In genomic region chr6:30723331-30723730, GRCm38 (mm10) we compare ENCODE assay signal across 8 mouse cellular contexts. TPM values are rescaled to one million over a fixed set of nuclear protein-coding genes. Genes with fewer than 3 reads are reported as not detected.
A peak's percentile ranks its signal among the peaks of the same experiment; 100 is the strongest.
DNase-seq lines count a peak whose midpoint lies in the region; ATAC-seq and TF ChIP-seq lines count a peak whose summit lies in the region.

Gene Mest, plus strand, starts transcription at chr6:30723547.

- no peaks in the 10 kb centered on the region for H3K9me3 ChIP-seq in embryonic facial prominence, embryonic 12.5 days
- no peaks in the 10 kb centered on the region for H3K9me3 ChIP-seq in hindbrain, embryonic 13.5 days
- no peaks in the 10 kb centered on the region for H3K9me3 ChIP-seq in liver, embryonic 14.5 days (ENCODE audit: control insufficient read depth, low read length)

- TF ChIP-seq CTCF in liver, embryonic 14.5 days (IDR thresholded peaks at IDR 0.05; ENCODE audit: low read depth): no peak

- 0 out of 2 replicates have a peak within 1 kb of the TSS, but pooled peaks have one; percentile 25 for H3K27ac ChIP-seq in embryonic facial prominence, embryonic 12.5 days
- H3K27ac ChIP-seq in hindbrain, embryonic 13.5 days: peak within 1 kb of the TSS; percentile 83
- no peak within 1 kb of the TSS for H3K27ac ChIP-seq in liver, embryonic 14.5 days

- H3K36me3 ChIP-seq in embryonic facial prominence, embryonic 12.5 days: no peaks in the 10 kb centered on the region
- no peaks in the 10 kb centered on the region for H3K36me3 ChIP-seq in hindbrain, embryonic 13.5 days
- H3K36me3 ChIP-seq in liver, embryonic 14.5 days (replicated peaks; ENCODE audit: control insufficient read depth, insufficient read depth, low read depth): no peaks in the 10 kb centered on the region

- TF ChIP-seq EP300 in liver, embryonic 14.5 days (IDR thresholded peaks at IDR 0.05; ENCODE audit: low read depth): no peak

- peaks cover 25% of the 10 kb centered on the region for H3K4me1 ChIP-seq in embryonic facial prominence, embryonic 12.5 days
- H3K4me1 ChIP-seq in hindbrain, embryonic 13.5 days (replicated peaks): peaks cover 20% of the 10 kb centered on the region
- H3K4me1 ChIP-seq in liver, embryonic 14.5 days (replicated peaks; ENCODE audit: control insufficient read depth in 2 of 2, insufficient read depth in 2 of 2, low read length in 1 of 2): no peaks in the 10 kb centered on the region; a peak in 1 of 4 replicates

- H3K27me3 ChIP-seq in embryonic facial prominence, embryonic 12.5 days: no peaks in the 10 kb centered on the region
- no peaks in the 10 kb centered on the region for H3K27me3 ChIP-seq in hindbrain, embryonic 13.5 days
- H3K27me3 ChIP-seq in liver, embryonic 14.5 days (ENCODE audit: control insufficient read depth, insufficient read depth, low read length): no peaks in the 10 kb centered on the region

- WGBS in embryonic facial prominence, embryonic 12.5 days: 67% methylated on average over 7 of the region's 7 CpGs
- WGBS in hindbrain, embryonic 13.5 days: 75% methylated on average over 7 of the region's 7 CpGs
- 64% methylated on average over 7 of the region's 7 CpGs for WGBS in liver, embryonic 14.5 days (ENCODE audit: insufficient replicate concordance)

- H3K4me3 ChIP-seq in embryonic facial prominence, embryonic 12.5 days: no peak within 1 kb of the TSS
- H3K4me3 ChIP-seq in hindbrain, embryonic 13.5 days: no peak within 1 kb of the TSS
- H3K4me3 ChIP-seq in liver, embryonic 14.5 days (ENCODE audit: insufficient read depth in 1 of 2, low read depth in 2 of 2, low read length in 2 of 2): no peak within 1 kb of the TSS

- H3K4me2 ChIP-seq in embryonic facial prominence, embryonic 12.5 days (replicated peaks): no peak within 1 kb of the TSS
- no peak within 1 kb of the TSS for H3K4me2 ChIP-seq in hindbrain, embryonic 13.5 days
- no peak within 1 kb of the TSS for H3K4me2 ChIP-seq in liver, embryonic 14.5 days (ENCODE audit: low read depth)

- 0 out of 2 replicates have a peak within 1 kb of the TSS, but pooled peaks have one; percentile 21 for H3K9ac ChIP-seq in embryonic facial prominence, embryonic 12.5 days
- H3K9ac ChIP-seq in hindbrain, embryonic 13.5 days: 0 out of 2 replicates have a peak within 1 kb of the TSS, but pooled peaks have one; percentile 35
- H3K9ac ChIP-seq in liver, embryonic 14.5 days (replicated peaks): no peak within 1 kb of the TSS

- no peak for DNase-seq in layer of hippocampus, adult 18-20 months (ENCODE audit: low spot score in 2 of 2)
- no peak for DNase-seq in layer of hippocampus, adult 9-11 months
- no peak for DNase-seq in liver, embryonic 14.5 days (ENCODE audit: low read depth in 3 of 3, low spot score in 3 of 3)
- DNase-seq in ovary, postnatal 10 days (ENCODE audit: low spot score): no peak
- DNase-seq in embryo, embryonic 10.5 days (ENCODE audit: low spot score): no peak
- no peak for DNase-seq in ovary, postnatal 14 days (ENCODE audit: low spot score)

- ATAC-seq in embryonic facial prominence, embryonic 12.5 days (ENCODE audit: insufficient number of reproducible peaks, insufficient read depth, low FRiP score, low TSS enrichment): no peak
- ATAC-seq in hindbrain, embryonic 13.5 days (ENCODE audit: low FRiP score): no peak
- no peak for ATAC-seq in liver, embryonic 14.5 days (ENCODE audit: insufficient read depth)

RNA-seq across cellular contexts. Expression of gene Mest, which starts in this region (rescaled TPM):
- total RNA-seq in layer of hippocampus, adult 18-20 months (2021): 10 to 100 TPM; 44.9 to 49.3 TPM
- polyA plus RNA-seq in embryonic facial prominence, embryonic 12.5 days (2016; fragmentation: Nextera tagmentation; extraction: Ambion mirVana): 1,207 and 1,222 TPM in 2 replicates
- polyA plus RNA-seq in hindbrain, embryonic 13.5 days (2015; fragmentation: Nextera tagmentation; extraction: Ambion mirVana): 367 and 379 TPM in 2 replicates
- 116 and 117 TPM in 2 replicates for polyA plus RNA-seq in liver, embryonic 14.5 days (2012; rRNA removed)
- 169 and 174 TPM in 2 replicates for polyA plus RNA-seq in liver, embryonic 14.5 days (2014; fragmentation: Nextera tagmentation; extraction: Ambion mirVana)
